Mouse (Mus musculus) cortical plate, adult 2 months (tissue): Measurements from ENCODE around the gene Rab13. TPM values are rescaled to one million over a fixed set of nuclear protein-coding genes. Genes with fewer than 3 reads are reported as not detected.

Experiments
- H3K27ac ChIP-seq: fragments of 200-500 bp; 2 replicates; pipeline ENCODE4 v1.5.1; 2012; ENCODE audit warnings: low read length, control low read depth, inconsistent platforms; ENCODE audit not compliant: insufficient read depth
- H3K4me1 ChIP-seq: fragments of 200-500 bp; 2 replicates; pipeline ENCODE4 v1.6.1; 2011; ENCODE audit warnings: low read length; ENCODE audit not compliant: control insufficient read depth, insufficient read depth
- H3K4me3 ChIP-seq: fragments of 200-500 bp; 2 replicates; pipeline ENCODE4 v1.5.1; 2011; ENCODE audit warnings: mild to moderate bottlenecking, low read length, control low read depth; ENCODE audit not compliant: insufficient read depth
- CTCF ChIP-seq: fragments of 200-500 bp; IDR thresholded peaks from 2 replicates; pipeline ENCODE4 v1.5.1; 2011; ENCODE audit warnings: mild to moderate bottlenecking, control low read depth, low read length; ENCODE audit not compliant: insufficient read depth; ENCODE audit errors: extremely low read depth
- POLR2A ChIP-seq: fragments of 200-500 bp; IDR thresholded peaks from 2 replicates; pipeline ENCODE4 v1.6.1; 2011; ENCODE audit warnings: mild to moderate bottlenecking, low read length, control low read depth; ENCODE audit not compliant: insufficient read depth; ENCODE audit errors: extremely low read depth
- polyA plus RNA-seq: library from polyadenylated mRNA; depleted of rRNA; stranded (reverse); fragments of >200 nt; gene quantifications from 2 replicates; pipeline ENCODE4 v1.2.3, GENCODE M21; 2012; rRNA removed

Gene Rab13
- polyA plus RNA-seq: 9.5 and 9.8 TPM in 2 replicates

- Histone ChIP-seq H3K4me3 (peak within 1 kb of the TSS; percentile 58), H3K27ac (peak within 1 kb of the TSS; percentile 79), H3K4me1 (peaks cover 8% of the 10 kb centered on the region; the same call in 1 of the 2 replicates)
- no peak for TF ChIP-seq CTCF
- TF ChIP-seq POLR2A: peak; percentile 100
Measured at GRCm38 (mm10) chr3:90213377-90213866, at the start of gene Rab13, which contains the start of gene Rps27. TSS of gene Rab13 (plus strand) at chr3:90213695. TSS of gene Rps27 (minus strand) at chr3:90213651.

- Histone ChIP-seq H3K27ac (no peak overlapping the region), H3K4me1 (no peaks in the 10 kb centered on the region), H3K4me3 (no peak overlapping the region)
- TF ChIP-seq POLR2A: no peak
- no peak for TF ChIP-seq CTCF
Measured at GRCm38 (mm10) chr3:90179566-90179965, 33.9 kb upstream of the Rab13 start.

GRCm38 (mm10) chr3:90183581-90183980, 29.9 kb upstream of the Rab13 start:
- H3K4me3 ChIP-seq: no peak overlapping the region
- H3K4me1 ChIP-seq: no peaks in the 10 kb centered on the region
- no peak overlapping the region for H3K27ac ChIP-seq
- TF ChIP-seq POLR2A: no peak
- no peak for TF ChIP-seq CTCF

- Histone ChIP-seq H3K4me3 (no peak overlapping the region), H3K27ac (no peak overlapping the region), H3K4me1 (no peaks in the 10 kb centered on the region)
- no peak for TF ChIP-seq POLR2A
Measured at GRCm38 (mm10) chr3:90190859-90191510, 22.5 kb upstream of the Rab13 start.

- Histone ChIP-seq H3K27ac (no peak overlapping the region), H3K4me1 (no peaks in the 10 kb centered on the region), H3K4me3 (no peak overlapping the region)
- no peak for TF ChIP-seq CTCF
- no peak for TF ChIP-seq POLR2A
Measured at GRCm38 (mm10) chr3:90194759-90195158, 18.7 kb upstream of the Rab13 start.

- Histone ChIP-seq H3K4me1 (no peaks in the 10 kb centered on the region), H3K27ac (no peak overlapping the region), H3K4me3 (no peak overlapping the region)
- no peak for TF ChIP-seq POLR2A
- TF ChIP-seq CTCF: no peak
Measured at GRCm38 (mm10) chr3:90195644-90196043, 17.9 kb upstream of the Rab13 start.

- Histone ChIP-seq H3K27ac (no peak overlapping the region), H3K4me3 (no peak overlapping the region), H3K4me1 (no peaks in the 10 kb centered on the region)
- TF ChIP-seq POLR2A (no peak), CTCF (no peak)
Measured at GRCm38 (mm10) chr3:90197548-90197947, 15.9 kb upstream of the Rab13 start.

GRCm38 (mm10) chr3:90202884-90203283, 10.6 kb upstream of the Rab13 start:
- H3K4me3 ChIP-seq: no peak overlapping the region
- no peaks in the 10 kb centered on the region for H3K4me1 ChIP-seq
- H3K27ac ChIP-seq: no peak overlapping the region
- TF ChIP-seq CTCF (no peak), POLR2A (no peak)

GRCm38 (mm10) chr3:90203619-90204018, 9.9 kb upstream of the Rab13 start:
- Histone ChIP-seq H3K27ac (no peak overlapping the region), H3K4me1 (no peaks in the 10 kb centered on the region), H3K4me3 (no peak overlapping the region)
- TF ChIP-seq POLR2A (no peak), CTCF (no peak)

GRCm38 (mm10) chr3:90204582-90204981, 8.9 kb upstream of the Rab13 start:
- Histone ChIP-seq H3K27ac (no peak overlapping the region), H3K4me1 (no peaks in the 10 kb centered on the region), H3K4me3 (no peak overlapping the region)
- no peak for TF ChIP-seq CTCF
- no peak for TF ChIP-seq POLR2A

GRCm38 (mm10) chr3:90208662-90209061, 4.8 kb upstream of the Rab13 start:
- H3K27ac ChIP-seq: no peak overlapping the region
- peak; percentile 46; the same call in 1 of the 2 replicates for TF ChIP-seq POLR2A
- no peak for TF ChIP-seq CTCF
- no peak overlapping the region for H3K4me3 ChIP-seq
- H3K4me1 ChIP-seq: peaks cover 8% of the 10 kb centered on the region; the same call in 1 of the 2 replicates
